Mouse (Mus musculus) inflammation-experienced regulatory T-cells, adult 6 months (primary cell): ENCODE results near the gene Parpbp. TPM values are rescaled to one million over a fixed set of nuclear protein-coding genes. Genes with fewer than 3 reads are reported as not detected.

ENCODE experiments used
- polyA plus RNA-seq, 3 experiments: library from polyadenylated mRNA; unstranded; fragments of 100-300 nt; shearing (Covaris generic); gene quantifications; one replicate each; pipeline ENCODE4 v1.2.1; 2017

Gene Parpbp
- polyA plus RNA-seq, 3 experiments from 2014 or later: 1.2 to 20.6 (median 1.6) TPM

Other genes starting within 250 kb of the Parpbp start
- under 1 TPM in 1 of 3 experiments, not detected in 2; 0.55 TPM for gene Pmch, start 55.9 kb downstream of the Parpbp start, polyA plus RNA-seq
- 10 to 100 TPM; 34.8 to 67.8 (median 41.4) TPM for gene Nup37, start 51 bp upstream of the Parpbp start, polyA plus RNA-seq
- 100 to 1,000 TPM; 103 to 112 (median 104) TPM for gene Washc3, start 54.2 kb upstream of the Parpbp start, polyA plus RNA-seq
- gene Dram1, start 232.1 kb upstream of the Parpbp start, polyA plus RNA-seq: 1 to 10 TPM; 1.3 to 1.8 (median 1.7) TPM
- gene Gnptab, start 232.2 kb upstream of the Parpbp start, polyA plus RNA-seq: 1 to 10 TPM; 6.5 to 9.1 (median 6.8) TPM